Mouse (Mus musculus) inflammation-experienced regulatory T-cells (primary cell): ENCODE data around the gene Sf3a2. TPM values are rescaled to one million over a fixed set of nuclear protein-coding genes. Genes with fewer than 3 reads are reported as not detected.

ENCODE experiments used
- polyA plus RNA-seq, 2 experiments: library from polyadenylated mRNA; unstranded; fragments of 100-300 nt; shearing (Covaris generic); gene quantifications; one replicate each; pipeline ENCODE4 v1.2.1; 2017

Gene Sf3a2
- polyA plus RNA-seq: 10 to 100 TPM; 70.1 to 83.3 TPM

GRCm38 (mm10) chr10:80798150-80799006, at the start of gene Sf3a2, which contains the start of gene Plekhj1:
Gene Sf3a2, plus strand, starts transcription at chr10:80798198.
Gene Plekhj1, minus strand, starts transcription at chr10:80798626.

GRCm38 (mm10) chr10:80754594-80755290, 43.3 kb upstream of the Sf3a2 start, which contains the start of gene Dot1l:
Gene Dot1l, plus strand, starts transcription at chr10:80755206.

GRCm38 (mm10) chr10:80804916-80805315, 6.9 kb downstream of the Sf3a2 start, which contains the start of gene Amh:
Gene Amh, plus strand, starts transcription at chr10:80805243.

GRCm38 (mm10) chr10:80813366-80813765, 15.4 kb downstream of the Sf3a2 start, which contains the start of gene Jsrp1:
Gene Jsrp1, minus strand, starts transcription at chr10:80813498.

GRCm38 (mm10) chr10:80826151-80827062, 28.4 kb downstream of the Sf3a2 start, which contains the start of gene Oaz1:
Gene Oaz1, plus strand, starts transcription at chr10:80826656.

GRCm38 (mm10) chr10:80843931-80844547, 46.0 kb downstream of the Sf3a2 start, which contains the start of gene Lingo3:
Gene Lingo3, minus strand, starts transcription at chr10:80844039.

Other genes with a start within 250 kb of the Sf3a2 start
- gene Rexo1, start 236.6 kb upstream of the Sf3a2 start, polyA plus RNA-seq: 10 to 100 TPM; 49.1 to 59.0 TPM
- 10 to 100 TPM in 1 of 2 experiments, 1 to 10 TPM in 1; 9.0 to 14.4 TPM for gene Klf16, start 220.9 kb upstream of the Sf3a2 start, polyA plus RNA-seq
- 100 to 1,000 TPM; 142 to 155 TPM for gene Abhd17a, start 207.9 kb upstream of the Sf3a2 start, polyA plus RNA-seq
- 100 to 1,000 TPM; 108 to 122 TPM for gene Scamp4, start 195.3 kb upstream of the Sf3a2 start, polyA plus RNA-seq
- gene Adat3, start 195.3 kb upstream of the Sf3a2 start, polyA plus RNA-seq: 1 to 10 TPM; 5.9 to 9.2 TPM
- gene Gm49322, start 192.2 kb upstream of the Sf3a2 start, polyA plus RNA-seq: 10 to 100 TPM in 1 of 2 experiments, 1 to 10 TPM in 1; 7.1 to 12.4 TPM
- gene Csnk1g2, start 175.4 kb upstream of the Sf3a2 start, polyA plus RNA-seq: 100 to 1,000 TPM; 291 to 363 TPM
- 10 to 100 TPM; 31.9 to 36.5 TPM for gene Btbd2, start 141.1 kb upstream of the Sf3a2 start, polyA plus RNA-seq
- 100 to 1,000 TPM; 166 to 167 TPM for gene Mknk2, start 120.1 kb upstream of the Sf3a2 start, polyA plus RNA-seq
- 100 to 1,000 TPM; 283 to 285 TPM for gene Mob3a, start 96.2 kb upstream of the Sf3a2 start, polyA plus RNA-seq
- 100 to 1,000 TPM; 131 to 176 TPM for gene Izumo4, start 96.0 kb upstream of the Sf3a2 start, polyA plus RNA-seq
- 10 to 100 TPM; 72.7 to 75.1 TPM for gene Ap3d1, start 55.9 kb upstream of the Sf3a2 start, polyA plus RNA-seq
- 10 to 100 TPM; 14.5 to 16.0 TPM for gene Dot1l, start 43.0 kb upstream of the Sf3a2 start, polyA plus RNA-seq
- 100 to 1,000 TPM; 257 to 326 TPM for gene Plekhj1, start 428 bp downstream of the Sf3a2 start, polyA plus RNA-seq
- under 1 TPM in 1 of 2 experiments, not detected in 1; 0.33 TPM for gene Amh, start 7.0 kb downstream of the Sf3a2 start, polyA plus RNA-seq
- gene Jsrp1, start 15.3 kb downstream of the Sf3a2 start, polyA plus RNA-seq: 1 to 10 TPM in 1 of 2 experiments, not detected in 1; 1.4 TPM
- 1,000 to 10,000 TPM; 1,795 to 1,959 TPM for gene Oaz1, start 28.5 kb downstream of the Sf3a2 start, polyA plus RNA-seq
- under 1 TPM; 0.14 to 0.66 TPM for gene Lingo3, start 45.8 kb downstream of the Sf3a2 start, polyA plus RNA-seq
- 100 to 1,000 TPM; 146 to 150 TPM for gene Lsm7, start 57.0 kb downstream of the Sf3a2 start, polyA plus RNA-seq
- 10 to 100 TPM; 30.1 to 44.5 TPM for gene Sppl2b, start 57.1 kb downstream of the Sf3a2 start, polyA plus RNA-seq
- gene Tmprss9, start 73.7 kb downstream of the Sf3a2 start, polyA plus RNA-seq: under 1 TPM; 0.07 to 0.61 TPM
- 100 to 1,000 TPM; 183 to 221 TPM for gene Timm13, start 102.8 kb downstream of the Sf3a2 start, polyA plus RNA-seq
- 10 to 100 TPM; 17.1 to 18.9 TPM for gene Lmnb2, start 120.0 kb downstream of the Sf3a2 start, polyA plus RNA-seq
- gene Gadd45b, start 131.9 kb downstream of the Sf3a2 start, polyA plus RNA-seq: 10 to 100 TPM; 36.4 to 91.4 TPM
- gene Gng7, start 216.7 kb downstream of the Sf3a2 start, polyA plus RNA-seq: under 1 TPM in 1 of 2 experiments, not detected in 1; 0.66 TPM
- gene Diras1, start 227.5 kb downstream of the Sf3a2 start, polyA plus RNA-seq: 1 to 10 TPM in 1 of 2 experiments, under 1 TPM in 1; 0.36 to 2.3 TPM
- gene Slc39a3, start 239.2 kb downstream of the Sf3a2 start, polyA plus RNA-seq: 10 to 100 TPM; 13.2 to 17.6 TPM